Mouse (Mus musculus) small intestine, adult 2 months (tissue): ENCODE results near the gene Anapc1.

Experiments used
- CTCF ChIP-seq: fragments of 200-500 bp; IDR thresholded peaks from 2 replicates; pipeline ENCODE4 v1.5.1; 2012; ENCODE audit warnings: low read depth, mild to moderate bottlenecking, control low read depth, inconsistent platforms, low read length, moderate library complexity, mixed read lengths; ENCODE audit not compliant: insufficient replicate concordance, insufficient read length; ENCODE audit errors: extremely low read depth
- POLR2A ChIP-seq: fragments of 200-500 bp; IDR thresholded peaks from 2 replicates; pipeline ENCODE4 v1.6.1; 2012; ENCODE audit warnings: low read depth, mild to moderate bottlenecking, control low read depth, inconsistent platforms, low read length, moderate library complexity

GRCm38 (mm10) chr2:128592301-128592700, 94.9 kb downstream of the Anapc1 start:
- TF ChIP-seq CTCF = no peak
- no peak for TF ChIP-seq POLR2A
